Mouse (Mus musculus): ENCODE measurements around the gene F2rl2. TPM values are rescaled to one million over a fixed set of nuclear protein-coding genes. Genes with fewer than 3 reads are reported as not detected.

Gene F2rl2
- total and polyA plus RNA-seq, 3 experiments: 0.04 TPM; not detected in 2

GRCm38 (mm10) chr13:95685736-95686135, 10.9 kb upstream of the F2rl2 start (continued):
- TF ChIP-seq MEF2A (IDR thresholded peaks at IDR 0.05; ENCODE audit: extremely low read depth, insufficient replicate concordance, low read depth, low read length, poor library complexity, severe bottlenecking): no peak
- TF ChIP-seq MAZ (IDR thresholded peaks at IDR 0.05; ENCODE audit: low read depth, low read length): no peak
- TF ChIP-seq POLR2A (IDR thresholded peaks at IDR 0.05; ENCODE audit: control insufficient read depth in 1 of 2, insufficient read depth in 1 of 2, low read depth in 1 of 2, low read length in 2 of 2, poor library complexity in 1 of 2): no peak
- TF ChIP-seq EP300 (IDR thresholded peaks at IDR 0.05; ENCODE audit: low read depth in 1 of 2, low read length in 2 of 2): peak; percentile 96 to 99
- no peak for TF ChIP-seq MAX (IDR thresholded peaks at IDR 0.05; ENCODE audit: low read length)
- peak; percentile 72; the same call in 1 of the 2 replicates for TF ChIP-seq JUND (IDR thresholded peaks at IDR 0.05; ENCODE audit: low read depth, low read length)
- TF ChIP-seq ELF1 (IDR thresholded peaks at IDR 0.05; ENCODE audit: low read depth, low read length): peak; percentile 44; the same call in 1 of the 2 replicates
- peak; percentile 93 for TF ChIP-seq ETS1 (IDR thresholded peaks at IDR 0.05; ENCODE audit: low read depth, low read length)
- TF ChIP-seq USF1 (IDR thresholded peaks at IDR 0.05; ENCODE audit: low read depth, low read length): no peak; the same call in 1 of the 2 replicates

GRCm38 (mm10) chr13:95688576-95688975, 8.1 kb upstream of the F2rl2 start:
- Histone ChIP-seq H3K27ac (ENCODE audit: control insufficient read depth, low read depth, low read length) (no peak overlapping the region), H3K9me3 (replicated peaks; ENCODE audit: insufficient read depth, low read length) (no peaks in the 10 kb centered on the region), H3K36me3 (ENCODE audit: control insufficient read depth in 1 of 2, insufficient read depth in 2 of 2, low read length in 2 of 2) (peaks cover 0 to 26% of the 10 kb centered on the region in 2 experiments; a peak in 2 of 4 replicates), H3K27me3 (ENCODE audit: control insufficient read depth in 1 of 2, insufficient read depth in 2 of 2, low read length in 2 of 2) (no peaks in the 10 kb centered on the region), H3K9ac (ENCODE audit: control insufficient read depth, low read depth, low read length, poor library complexity, severe bottlenecking) (no peak overlapping the region), H3K79me2 (ENCODE audit: control insufficient read depth, insufficient read depth, low read length, poor library complexity) (no peaks in the 10 kb centered on the region), H3K4me1 (ENCODE audit: control insufficient read depth in 1 of 2, insufficient read depth in 2 of 2, low read length in 2 of 2) (peaks cover 11 to 27% of the 10 kb centered on the region in 2 experiments), H3K4me3 (ENCODE audit: control insufficient read depth in 1 of 2, insufficient read depth in 1 of 2, low read depth in 2 of 2, low read length in 2 of 2) (no peak overlapping the region)
- peak; percentile 31 for DNase-seq (ENCODE audit: low read depth, low spot score)
- peak; percentile 87 for TF ChIP-seq TCF12 (IDR thresholded peaks at IDR 0.05; ENCODE audit: low read depth, low read length)
- TF ChIP-seq MXI1 (IDR thresholded peaks at IDR 0.05; ENCODE audit: low read depth, low read length): no peak
- peak; percentile 68 for TF ChIP-seq GATA1 (IDR thresholded peaks at IDR 0.05; ENCODE audit: low read depth, low read length)
- no peak for TF ChIP-seq ZKSCAN1 (IDR thresholded peaks at IDR 0.05; ENCODE audit: low read depth, low read length)
- no peak for TF ChIP-seq MYB (IDR thresholded peaks at IDR 0.05; ENCODE audit: low read depth, low read length)
- TF ChIP-seq ZNF384 (IDR thresholded peaks at IDR 0.05; ENCODE audit: low read depth, low read length): no peak
- TF ChIP-seq SIN3A (IDR thresholded peaks at IDR 0.05; ENCODE audit: low read length): no peak
- TF ChIP-seq ZMIZ1 (IDR thresholded peaks at IDR 0.05; ENCODE audit: low read depth, low read length): no peak
- no peak for TF ChIP-seq USF1 (IDR thresholded peaks at IDR 0.05; ENCODE audit: low read depth, low read length)
- TF ChIP-seq USF2 (IDR thresholded peaks at IDR 0.05; ENCODE audit: borderline replicate concordance in 1 of 2, insufficient read depth in 1 of 2, low read depth in 1 of 2, low read length in 2 of 2): no peak
- TF ChIP-seq RCOR1 (IDR thresholded peaks at IDR 0.05; ENCODE audit: low read depth, low read length): peak; percentile 55; the same call in 1 of the 2 replicates
- no peak for TF ChIP-seq GABPA (IDR thresholded peaks at IDR 0.05; ENCODE audit: low read depth, low read length)
- TF ChIP-seq MYC (IDR thresholded peaks at IDR 0.05; ENCODE audit: low read depth, low read length): no peak
- no peak for TF ChIP-seq KAT2A (conservative IDR thresholded peaks at IDR 0.05; ENCODE audit: low read depth, low read length)
- TF ChIP-seq E2F4 (IDR thresholded peaks at IDR 0.05; ENCODE audit: borderline replicate concordance, low read depth, low read length): no peak
- TF ChIP-seq TAL1 (IDR thresholded peaks at IDR 0.05; ENCODE audit: low read length): peak; percentile 61
- TF ChIP-seq UBTF (IDR thresholded peaks at IDR 0.05; ENCODE audit: borderline replicate concordance, insufficient read depth, low read depth, low read length): no peak
- TF ChIP-seq POLR2AphosphoS2 (IDR thresholded peaks at IDR 0.05; ENCODE audit: low read length): no peak
- TF ChIP-seq ETS1 (IDR thresholded peaks at IDR 0.05; ENCODE audit: low read depth, low read length): peak; percentile 47; the same call in 1 of the 2 replicates
- no peak for TF ChIP-seq POLR2A (IDR thresholded peaks at IDR 0.05; ENCODE audit: control insufficient read depth in 1 of 2, insufficient read depth in 1 of 2, low read depth in 1 of 2, low read length in 2 of 2, poor library complexity in 1 of 2)
- no peak for TF ChIP-seq CHD2 (IDR thresholded peaks at IDR 0.05; ENCODE audit: low read length)
- no peak for TF ChIP-seq SMC3 (IDR thresholded peaks at IDR 0.05; ENCODE audit: low read depth, low read length)
- no peak for TF ChIP-seq POLR2AphosphoS5 (IDR thresholded peaks at IDR 0.05; ENCODE audit: borderline replicate concordance, low read depth, low read length)
- no peak for TF ChIP-seq HCFC1 (IDR thresholded peaks at IDR 0.05; ENCODE audit: low read depth, low read length)
- TF ChIP-seq CTCF (IDR thresholded peaks at IDR 0.05 in 2 of 3, conservative IDR thresholded peaks at IDR 0.05 in 1 of 3; ENCODE audit: control insufficient read depth in 1 of 3, insufficient read depth in 1 of 3, low read depth in 2 of 3, low read length in 3 of 3, poor library complexity in 1 of 3, severe bottlenecking in 1 of 3): no peak
- no peak for TF ChIP-seq CHD1 (IDR thresholded peaks at IDR 0.05; ENCODE audit: low read depth, low read length)
- TF ChIP-seq RAD21 (IDR thresholded peaks at IDR 0.05; ENCODE audit: low read depth, low read length): no peak
- TF ChIP-seq MEF2A (IDR thresholded peaks at IDR 0.05; ENCODE audit: extremely low read depth, insufficient replicate concordance, low read depth, low read length, poor library complexity, severe bottlenecking): no peak
- TF ChIP-seq MAFK (IDR thresholded peaks at IDR 0.05; ENCODE audit: borderline replicate concordance, low read depth, low read length): no peak
- no peak for TF ChIP-seq MAX (IDR thresholded peaks at IDR 0.05; ENCODE audit: low read length)
